Mouse (Mus musculus) layer of hippocampus, adult 9-10 months (tissue): ENCODE measurements around the gene Alox12b.

Experiments
- DNase-seq: peaks from one replicate; pipeline ENCODE4 v3.0.0; 2022; ENCODE audit warnings: low spot score

Alox12b gene

DNA sequence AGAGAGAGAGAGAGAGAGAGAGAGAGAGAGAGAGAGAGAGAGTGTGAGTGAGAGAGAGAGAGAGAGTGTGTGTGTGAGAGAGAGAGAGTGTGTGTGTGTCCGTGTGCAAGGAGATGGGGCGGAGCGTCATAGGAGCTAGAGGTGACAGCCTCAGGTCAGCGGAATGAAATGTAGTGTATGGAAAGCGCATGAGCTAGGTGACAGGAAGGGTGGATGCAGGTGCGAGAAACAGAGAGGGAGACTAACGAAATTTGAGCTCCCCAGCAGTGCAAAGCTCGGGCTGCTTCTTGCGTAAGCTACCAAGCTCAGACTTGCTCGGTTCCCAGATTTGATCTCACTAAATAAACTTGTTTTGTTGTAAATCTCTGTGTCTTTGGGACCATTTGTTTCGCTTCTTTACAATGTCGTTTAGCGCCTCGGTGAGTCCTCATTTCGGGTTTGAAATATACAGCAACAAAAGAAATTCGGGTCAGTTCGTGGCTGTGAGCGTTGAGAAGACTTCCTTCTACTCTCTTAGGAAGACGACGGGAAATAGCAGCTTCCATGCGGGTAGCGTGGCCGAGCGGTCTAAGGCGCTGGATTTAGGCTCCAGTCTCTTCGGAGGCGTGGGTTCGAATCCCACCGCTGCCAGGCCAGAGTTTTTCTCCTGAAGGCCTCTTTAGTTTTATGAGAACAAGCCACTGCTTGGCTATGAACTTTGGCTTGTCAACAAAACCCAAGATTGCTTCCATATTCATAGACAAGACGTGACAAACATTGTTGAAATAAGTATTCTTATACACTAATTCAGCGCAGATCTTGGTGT is 32.9 kb upstream of the Alox12b start:
- peak; percentile 91 for DNase-seq

DNA sequence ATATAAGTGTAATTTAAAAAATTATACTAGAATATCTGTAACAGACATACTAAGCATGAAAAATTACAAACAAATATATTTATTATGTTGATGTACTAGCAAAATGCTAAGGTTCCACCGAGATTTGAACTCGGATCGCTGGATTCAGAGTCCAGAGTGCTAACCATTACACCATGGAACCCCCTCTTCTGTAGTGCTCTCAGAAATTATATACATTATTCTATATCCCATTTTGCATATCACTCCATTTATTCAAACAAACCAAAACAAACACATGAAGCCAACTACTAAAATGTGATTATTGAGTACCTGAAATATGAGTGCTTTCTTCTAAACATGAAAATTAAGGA is 32.3 kb upstream of the Alox12b start:
- peak; percentile 75 for DNase-seq

DNA sequence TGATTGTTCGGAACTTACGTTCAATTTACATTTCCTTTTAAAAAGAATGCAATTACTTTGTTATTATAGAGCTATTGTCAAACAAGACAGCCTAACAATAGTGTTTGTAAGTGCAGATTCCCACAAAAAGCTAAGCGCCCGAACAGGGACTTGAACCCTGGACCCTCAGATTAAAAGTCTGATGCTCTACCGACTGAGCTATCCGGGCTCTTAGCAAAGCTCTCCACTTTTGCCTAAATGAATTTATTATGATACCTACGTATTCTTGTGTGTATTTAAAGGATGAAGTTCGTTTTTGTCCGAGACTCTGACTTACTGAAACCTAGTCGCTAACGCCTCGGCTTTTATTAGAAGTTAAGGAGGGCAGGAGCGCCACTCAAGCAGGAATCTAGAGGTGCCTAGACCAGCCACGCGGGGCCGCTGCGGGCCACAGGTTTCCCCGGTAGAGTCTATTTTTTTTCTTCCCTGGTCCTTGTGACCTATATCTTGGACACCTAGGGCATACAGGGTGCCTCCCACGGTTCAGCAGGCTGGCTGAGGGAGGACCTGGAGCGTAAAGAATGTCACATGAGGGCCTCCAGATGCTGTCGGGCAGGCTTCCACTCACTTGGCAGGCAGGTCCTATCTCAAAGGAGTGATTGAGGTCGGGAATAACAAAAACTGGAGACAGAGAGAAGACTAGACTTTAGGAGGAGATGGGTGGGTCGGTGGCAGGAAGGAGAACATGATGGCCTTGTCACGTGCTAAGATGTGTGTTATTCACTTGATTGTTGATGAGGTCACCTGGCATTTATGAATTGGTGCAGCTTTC is 31.5 kb upstream of the Alox12b start:
- peak; percentile 86 for DNase-seq

DNA sequence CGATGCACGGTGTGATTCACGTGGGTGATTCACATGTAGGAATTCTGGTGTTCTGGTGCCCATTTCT is 31.1 kb upstream of the Alox12b start, which contains the start of gene Aloxe3:
TSS of gene Aloxe3 (plus strand) at position 45 of the 67 bp plus-strand sequence.
- DNase-seq, result no peak

DNA sequence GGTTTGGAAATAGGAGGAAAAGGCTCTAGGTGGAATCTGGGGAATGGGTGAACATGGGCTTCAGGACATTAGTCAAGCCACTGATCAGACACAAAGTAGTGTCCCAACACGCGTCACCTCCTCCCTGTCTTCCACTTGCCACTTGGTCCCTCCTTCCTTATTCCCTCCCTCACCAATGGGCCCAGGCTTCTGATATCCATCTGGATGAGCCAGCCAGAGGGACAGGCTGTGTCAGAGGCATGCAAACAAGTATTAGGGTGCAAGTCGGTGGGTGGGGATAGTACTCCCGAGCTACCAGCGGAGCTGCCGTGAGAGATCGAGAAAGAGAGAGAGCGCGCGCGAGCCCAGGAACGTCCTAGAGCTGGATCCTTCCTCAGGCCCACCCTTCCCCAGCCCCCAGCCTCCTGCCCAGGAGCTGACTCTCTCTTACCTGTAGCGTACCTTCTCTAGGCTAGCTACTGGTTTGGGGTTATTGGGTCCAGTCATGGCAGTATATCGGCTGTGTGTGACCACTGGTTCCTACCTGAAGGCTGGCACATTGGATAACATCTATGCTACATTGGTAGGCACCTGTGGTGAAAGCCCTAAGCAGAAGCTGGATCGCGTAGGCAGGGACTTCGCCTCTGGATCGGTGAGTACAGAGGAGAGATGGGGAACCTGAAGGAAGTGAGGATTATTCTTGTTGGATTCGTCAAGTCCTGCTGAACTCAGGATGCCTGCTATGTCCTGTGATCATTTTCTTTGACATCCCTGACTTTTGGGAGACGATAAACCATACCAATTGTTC is 30.7 kb upstream of the Alox12b start:
- DNase-seq, result no peak

DNA sequence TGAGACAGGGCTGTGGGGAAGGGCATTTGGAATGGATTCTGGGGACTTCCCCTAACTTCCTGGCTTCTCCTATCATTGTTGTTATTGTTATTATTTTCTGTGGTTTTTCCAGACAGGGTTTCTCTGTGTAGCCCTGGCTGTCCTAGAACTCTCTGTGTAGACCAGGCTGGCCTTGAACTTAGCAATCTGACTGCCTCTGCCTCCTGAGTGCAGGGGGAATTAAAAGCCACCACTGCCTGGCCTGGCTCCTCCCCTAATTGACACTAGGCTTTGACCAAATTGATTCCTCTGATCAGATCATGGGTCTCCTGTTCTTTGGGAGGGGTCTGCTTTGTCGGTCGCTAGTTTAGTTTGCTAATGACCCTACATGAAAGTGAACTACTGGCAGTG is 30.1 kb upstream of the Alox12b start:
- no peak for DNase-seq

DNA sequence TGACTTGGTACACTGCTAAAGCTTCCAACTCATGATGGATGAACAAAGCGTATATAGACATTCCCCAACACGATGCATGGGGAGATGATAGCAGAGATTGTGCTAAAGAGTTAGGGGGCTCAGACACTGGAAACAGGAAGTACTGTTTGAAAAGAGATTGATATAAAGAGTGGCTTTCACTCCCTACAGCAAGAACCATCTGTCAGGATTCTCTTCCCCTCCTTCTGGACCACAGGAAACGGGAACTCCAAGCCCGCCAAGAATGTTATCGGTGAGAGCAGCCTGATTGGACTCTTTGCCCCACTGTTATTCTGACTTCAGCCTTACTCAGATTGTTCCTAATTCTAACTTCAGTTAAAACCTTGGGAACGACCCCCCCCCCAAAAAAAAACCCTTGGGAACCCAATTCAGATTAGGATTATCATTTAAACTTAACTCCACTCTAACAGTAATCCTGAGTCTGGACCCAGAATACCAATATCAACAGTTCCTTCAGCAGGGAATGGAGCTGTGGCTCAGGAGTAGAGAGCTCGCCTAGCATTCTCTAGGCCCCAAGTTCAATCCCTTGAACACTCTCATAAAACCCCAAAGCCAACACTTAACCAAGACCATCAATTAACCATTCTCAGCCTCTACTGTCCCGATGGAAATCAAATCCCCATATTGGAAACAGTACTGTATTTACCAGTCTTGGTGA is 28.2 kb upstream of the Alox12b start:
- no peak for DNase-seq

DNA sequence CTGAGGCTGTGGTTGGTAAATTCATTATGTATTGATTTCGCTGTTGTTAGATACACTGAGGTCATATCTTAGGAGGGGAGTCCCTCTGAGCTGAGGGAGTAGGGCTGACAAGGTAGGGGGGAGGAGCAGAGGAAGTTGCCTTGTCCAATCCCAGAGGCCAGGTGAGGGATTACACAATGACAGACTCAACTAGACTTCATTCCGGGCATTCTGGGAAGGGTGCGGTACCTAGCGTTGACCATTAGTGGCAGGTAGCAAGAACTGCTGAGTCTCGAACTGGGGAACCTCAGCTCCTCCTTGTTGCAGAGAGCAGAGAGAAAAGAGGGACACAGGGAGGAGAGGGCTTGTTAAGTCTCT is 23.2 kb upstream of the Alox12b start:
- DNase-seq, result no peak

DNA sequence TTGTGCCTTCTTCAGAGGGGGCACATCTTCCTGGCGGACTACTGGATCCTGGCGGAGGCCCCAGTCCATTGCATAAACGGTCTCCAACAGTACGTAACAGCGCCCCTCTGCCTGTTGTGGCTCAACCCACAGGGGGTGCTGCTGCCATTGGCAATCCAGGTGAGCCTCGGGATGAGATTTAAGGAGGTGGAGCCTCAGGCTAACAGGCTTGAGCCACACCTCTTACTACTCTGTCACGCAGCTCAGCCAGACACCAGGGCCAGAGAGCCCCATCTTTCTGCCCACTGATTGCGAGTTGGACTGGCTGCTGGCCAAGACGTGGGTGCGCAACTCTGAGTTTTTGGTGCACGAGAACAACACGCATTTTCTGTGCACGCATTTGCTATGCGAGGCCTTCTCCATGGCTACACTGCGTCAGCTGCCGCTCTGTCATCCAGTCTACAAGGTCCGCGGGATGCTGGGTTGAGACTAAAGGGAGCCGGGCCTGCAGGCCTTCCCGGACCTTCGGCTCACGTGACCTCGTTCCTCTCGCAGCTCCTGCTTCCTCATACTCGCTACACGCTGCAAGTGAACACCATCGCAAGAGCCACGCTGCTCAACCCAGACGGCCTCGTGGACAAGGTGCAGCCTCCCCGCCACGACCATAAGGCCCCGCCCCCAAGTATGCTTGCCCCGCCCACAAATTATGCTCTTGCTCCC is 22.7 kb upstream of the Alox12b start:
- peak; percentile 63 for DNase-seq

DNA sequence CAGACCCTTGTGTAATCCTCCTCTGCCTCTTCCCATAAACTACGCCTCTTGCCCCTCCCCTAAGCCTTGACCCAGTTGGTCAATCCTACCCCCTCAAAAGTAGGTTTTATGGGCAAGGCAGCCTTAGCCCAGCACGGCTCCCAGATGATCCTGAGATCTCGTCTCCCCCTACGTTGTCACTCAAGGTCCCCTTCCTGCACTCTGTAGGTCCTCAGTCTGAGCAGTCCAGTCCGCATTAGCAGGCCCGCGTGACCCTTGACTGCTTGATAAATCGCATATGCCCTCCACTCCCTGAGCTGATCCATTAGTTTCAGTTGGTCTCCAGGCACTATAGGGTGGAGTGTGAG is 22.2 kb upstream of the Alox12b start:
- no peak for DNase-seq

DNA sequence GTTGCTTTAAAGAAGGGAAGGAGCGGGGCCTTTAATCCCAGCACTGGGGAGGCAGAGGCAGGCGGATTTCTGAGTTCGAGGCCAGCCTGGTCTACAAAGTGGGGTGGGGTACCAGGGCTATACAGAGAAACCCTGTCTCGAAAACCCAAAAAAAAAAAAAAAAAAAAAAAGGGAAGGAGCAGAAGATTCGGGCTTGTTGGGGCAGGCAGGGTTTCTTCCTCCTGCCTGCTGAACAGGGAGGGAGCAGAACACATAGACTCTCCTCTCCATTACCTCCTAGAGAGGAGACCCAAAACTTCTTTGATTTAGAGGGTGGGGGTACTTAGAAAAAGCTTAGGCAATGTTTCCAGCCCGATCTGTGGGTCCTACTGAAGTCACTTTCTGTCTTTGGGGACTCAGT is 21.4 kb upstream of the Alox12b start:
- no peak for DNase-seq

DNA sequence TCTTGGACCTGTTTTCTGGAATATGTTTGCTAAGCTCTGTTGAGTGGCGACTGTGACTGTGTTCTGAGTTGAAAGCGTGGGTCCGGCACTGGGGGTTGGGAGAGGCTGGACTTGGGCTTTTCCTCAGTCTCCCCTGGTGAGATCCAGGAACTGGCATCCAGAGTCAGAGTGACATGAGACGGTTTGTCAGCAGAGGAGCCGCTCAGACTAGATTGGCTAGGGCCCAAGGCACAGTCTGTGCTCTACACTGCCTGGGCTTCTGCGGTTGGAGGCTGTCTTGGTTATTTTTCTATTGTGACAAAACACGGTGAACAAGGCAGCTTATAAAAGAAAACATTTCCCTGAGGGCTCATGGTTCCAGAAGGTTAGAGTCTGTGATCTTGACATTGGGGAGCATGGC is 9.2 kb upstream of the Alox12b start:
- no peak for DNase-seq

DNA sequence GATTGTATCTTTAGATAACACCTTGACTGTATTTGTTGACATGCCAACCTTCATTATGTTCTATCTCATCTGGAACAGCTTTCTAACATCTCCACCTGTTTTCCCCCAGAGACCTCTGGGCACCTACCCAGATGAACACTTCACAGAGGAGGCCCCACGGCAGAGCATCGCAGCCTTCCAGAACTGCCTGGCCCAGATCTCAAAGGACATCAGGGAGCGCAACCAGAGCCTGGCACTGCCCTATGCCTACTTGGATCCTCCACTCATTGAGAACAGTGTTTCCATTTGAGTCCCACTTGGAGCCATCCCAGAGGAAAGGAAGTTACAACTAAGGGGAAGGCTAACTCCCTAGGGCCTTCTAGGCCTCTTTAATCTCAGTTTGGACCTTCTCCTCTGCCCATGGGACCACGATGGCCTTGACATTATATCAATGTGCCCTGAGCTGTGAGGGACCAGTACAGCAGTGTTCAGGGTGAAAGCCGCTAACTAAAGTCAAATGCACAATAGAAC is 8.3 kb upstream of the Alox12b start:
- no peak for DNase-seq

DNA sequence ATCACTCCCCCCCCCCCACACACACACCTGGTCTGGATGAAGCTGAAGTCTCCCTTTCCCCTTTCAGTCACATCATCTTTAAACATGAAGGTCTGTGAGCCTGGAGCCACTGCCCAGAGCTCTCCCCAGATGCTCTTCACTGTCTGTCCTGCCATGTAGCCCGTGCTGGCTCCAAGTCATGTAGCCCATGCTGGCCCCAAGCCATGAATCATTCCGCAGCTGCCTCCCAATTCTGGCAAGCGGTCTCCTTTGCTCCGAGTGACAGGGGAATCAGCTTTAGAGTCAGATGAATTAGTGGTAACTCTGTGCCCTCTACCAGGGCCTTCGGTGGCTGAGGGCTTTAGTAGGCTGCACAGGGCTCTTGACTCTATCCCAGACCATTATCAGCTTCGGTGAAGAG is 7.1 kb upstream of the Alox12b start:
- no peak for DNase-seq

DNA sequence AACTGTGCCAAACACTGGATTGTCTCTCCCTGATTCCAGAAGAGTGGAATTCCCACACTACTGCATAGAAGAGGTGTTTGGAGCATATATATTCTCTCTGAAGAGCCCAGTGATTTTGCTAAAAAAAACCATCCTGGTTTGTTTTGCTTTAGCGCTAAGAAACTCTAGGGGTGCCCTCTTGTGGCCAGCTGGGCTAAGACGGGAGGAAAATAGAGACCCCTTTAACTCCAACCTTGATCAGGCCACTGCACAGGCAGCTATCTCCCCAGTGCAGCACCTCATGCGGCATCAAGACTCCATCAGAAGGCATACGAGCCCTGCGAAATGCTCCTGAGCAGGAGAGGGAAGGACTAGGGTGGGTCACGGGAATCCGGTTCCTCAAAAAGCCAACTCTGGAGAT is 6.3 kb upstream of the Alox12b start:
- DNase-seq, result peak; percentile 42

DNA sequence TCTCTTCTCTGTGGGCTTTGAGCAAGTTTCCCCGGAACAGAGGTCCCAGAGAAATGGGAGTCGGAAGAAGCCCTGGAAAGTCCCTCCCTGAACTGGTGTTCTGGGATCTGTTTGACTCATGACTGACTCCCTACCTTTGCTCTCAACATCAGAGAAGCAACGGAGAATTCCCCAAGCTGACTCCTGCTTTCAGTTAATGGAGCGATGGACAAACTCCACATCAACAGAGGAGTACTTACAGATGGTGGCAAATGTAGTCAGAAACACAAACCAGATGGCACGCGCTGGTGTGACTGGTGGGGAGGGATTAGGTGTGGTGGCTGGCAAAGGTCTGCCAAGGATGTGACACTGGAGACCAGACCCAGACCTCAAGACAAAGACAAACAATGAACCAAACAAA is 5.8 kb upstream of the Alox12b start:
- no peak for DNase-seq

DNA sequence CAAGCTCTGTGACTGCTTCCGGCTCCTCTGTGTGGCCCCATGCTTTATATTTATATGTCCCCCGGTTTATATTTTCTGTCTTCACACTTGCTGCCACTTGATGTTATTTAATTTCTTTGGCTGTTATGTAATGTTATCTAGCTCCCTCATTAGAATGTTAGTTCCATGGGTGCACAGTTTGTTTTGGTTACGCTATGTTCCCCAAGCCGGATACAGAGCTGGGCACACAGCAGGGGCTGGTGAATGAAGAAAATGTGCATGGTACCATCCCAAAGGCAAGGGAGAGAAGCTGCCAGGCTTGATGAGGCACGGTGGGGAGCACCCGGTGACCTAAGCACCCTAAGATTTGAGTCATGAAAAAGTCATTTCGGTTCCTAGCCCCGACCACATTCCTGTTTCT is 3.0 kb upstream of the Alox12b start:
- no peak for DNase-seq

DNA sequence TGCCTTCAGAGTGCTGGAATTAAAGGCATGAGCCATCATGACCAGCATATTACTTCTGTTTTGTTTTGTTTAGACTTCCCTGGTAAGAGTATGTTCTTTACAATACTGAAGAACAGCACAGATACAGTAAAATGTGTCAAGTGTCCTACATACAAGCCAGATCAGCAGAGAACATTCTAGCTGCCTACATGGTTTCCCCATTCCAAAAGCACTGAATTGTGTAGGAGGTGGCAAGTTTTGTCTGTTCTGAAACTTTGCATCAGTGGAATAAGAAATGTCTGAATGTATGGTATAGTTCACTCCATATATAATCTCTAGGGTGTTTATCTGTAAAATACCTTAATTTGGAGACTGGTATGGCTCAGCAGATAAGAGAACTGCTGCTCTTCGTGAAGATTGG is 1.4 kb upstream of the Alox12b start:
- DNase-seq, result no peak

DNA sequence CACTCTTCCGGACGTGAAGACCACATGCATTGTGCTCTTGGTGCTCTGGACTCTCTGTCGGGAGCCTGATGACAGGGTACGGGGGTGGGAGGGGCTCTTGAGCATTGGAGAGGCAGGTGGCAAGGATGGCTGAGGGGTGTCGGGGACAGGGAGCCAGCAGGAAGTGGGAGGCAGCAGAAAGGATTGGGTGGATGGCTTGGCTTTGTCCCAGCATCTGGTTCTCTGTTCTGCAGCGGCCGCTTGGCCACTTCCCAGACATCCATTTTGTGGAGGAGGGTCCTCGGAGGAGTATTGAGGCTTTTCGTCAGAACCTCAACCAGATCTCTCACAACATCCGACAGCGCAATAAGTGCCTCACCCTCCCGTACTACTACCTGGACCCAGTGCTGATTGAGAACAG is 12.5 kb downstream of the Alox12b start:
- DNase-seq, result no peak

DNA sequence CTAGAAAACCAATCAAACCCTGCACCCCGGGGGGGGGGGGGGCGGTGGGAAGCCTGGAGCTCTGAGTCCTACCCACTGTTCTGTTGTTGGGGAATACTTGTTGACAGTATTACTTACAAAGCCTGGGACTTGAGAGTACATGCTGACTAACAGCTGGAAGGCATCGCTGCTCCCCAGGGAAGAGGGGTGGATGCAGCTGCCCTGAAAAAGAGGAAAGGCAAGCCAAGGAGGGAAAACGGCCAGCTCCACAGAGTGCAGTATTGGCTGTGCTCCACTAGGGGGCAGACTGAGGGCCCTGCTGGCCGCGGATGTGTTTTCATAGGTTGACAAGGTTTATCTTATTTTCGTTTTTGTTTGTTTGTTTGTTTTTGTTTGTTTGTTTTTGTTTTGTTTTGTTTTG is 14.8 kb downstream of the Alox12b start:
- DNase-seq, result no peak

DNA sequence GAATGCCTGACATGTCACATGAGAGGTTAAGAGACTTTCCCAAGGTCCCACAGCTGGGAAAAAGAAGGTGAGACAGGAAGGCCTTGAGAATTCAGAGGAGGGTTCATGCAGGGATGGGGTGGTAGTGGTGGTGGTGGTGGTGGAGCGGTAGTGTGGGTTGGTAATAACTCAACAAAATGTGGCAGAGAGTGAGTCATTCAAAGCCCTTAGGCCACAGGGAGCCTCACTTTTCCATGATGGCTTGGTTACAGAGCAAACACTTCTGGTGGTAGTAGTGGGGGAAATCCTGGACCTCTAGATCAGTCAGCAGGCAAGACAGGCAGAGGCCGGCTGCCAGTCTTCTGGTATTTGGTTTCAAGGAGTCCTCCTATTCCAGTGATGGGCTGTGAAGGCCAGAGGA is 15.8 kb downstream of the Alox12b start:
- no peak for DNase-seq

DNA sequence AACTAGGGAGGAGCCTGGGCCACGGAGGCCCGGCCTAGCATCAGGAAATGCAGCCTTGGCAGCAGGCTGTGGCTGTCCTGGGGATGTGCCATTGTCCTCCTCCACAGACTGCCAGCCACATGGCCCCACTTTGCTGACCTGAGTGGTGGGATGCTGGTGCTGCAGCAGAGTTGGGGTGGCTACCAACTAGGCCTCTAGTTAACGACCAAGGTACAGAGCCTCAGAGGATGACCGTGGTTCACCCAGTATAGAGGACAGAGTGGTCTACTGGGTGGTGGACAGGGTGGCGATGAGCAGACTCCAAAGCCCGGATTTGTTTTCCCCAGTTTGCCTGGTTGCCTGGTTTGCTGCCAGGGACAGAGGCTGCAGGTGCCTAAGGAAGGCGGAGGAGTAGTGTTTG is 17.9 kb downstream of the Alox12b start:
- DNase-seq, result no peak
